Mouse (Mus musculus): ENCODE data around the gene Dtx3l. TPM values are rescaled to one million over a fixed set of nuclear protein-coding genes. Genes with fewer than 3 reads are reported as not detected.
"Not testable (repeated sequence)": the region's sequence is repeated elsewhere in the genome, so short reads cannot be mapped to it uniquely, and the experiment has no call there.

Gene Dtx3l
- polyA plus RNA-seq, 1 experiment from 2014 or later, result 4.4 TPM

DNA sequence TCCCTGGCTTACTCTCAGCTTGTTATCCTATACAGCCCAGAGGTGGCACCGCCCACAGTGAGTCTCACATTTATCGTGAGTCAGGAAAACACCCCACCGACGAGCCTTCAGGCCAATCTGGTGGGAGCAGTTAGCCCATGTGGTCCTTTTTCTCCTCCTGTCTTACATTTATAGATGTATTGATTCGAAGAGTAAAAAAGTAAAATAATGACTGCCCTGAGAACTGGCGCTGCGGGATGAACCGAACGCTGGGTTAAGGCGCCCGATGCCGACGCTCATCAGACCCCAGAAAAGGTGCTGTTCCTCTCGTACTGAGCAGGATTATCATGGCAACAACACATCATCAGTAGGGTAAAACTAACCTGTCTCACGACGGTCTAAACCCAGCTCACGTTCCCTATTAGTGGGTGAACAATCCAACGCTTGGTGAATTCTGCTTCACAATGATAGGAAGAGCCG, 42.4 kb upstream of the Dtx3l start:
- no peaks in the 10 kb centered on the region for H3K9me3 ChIP-seq (replicated peaks; ENCODE audit: low read length)
- DNase-seq (ENCODE audit: low spot score), result peak; percentile 100
- no peak overlapping the region for H3K27ac ChIP-seq
- H3K27me3 ChIP-seq (ENCODE audit: insufficient read depth, low read length), result no peaks in the 10 kb centered on the region
- 47% methylated on average over 19 of the region's 19 CpGs for WGBS
- no peak overlapping the region for H3K4me3 ChIP-seq (replicated peaks; ENCODE audit: low read depth, low read length)
- no peak overlapping the region for H3K9ac ChIP-seq (ENCODE audit: low read depth, low read length)
- TF ChIP-seq CTCF (IDR thresholded peaks at IDR 0.05; ENCODE audit: low read depth), result no peak
- no peak overlapping the region for H3K4me2 ChIP-seq (ENCODE audit: low read length)
- no peaks in the 10 kb centered on the region for H3K4me1 ChIP-seq (replicated peaks; ENCODE audit: insufficient read depth, low read length)
- no peaks in the 10 kb centered on the region for H3K36me3 ChIP-seq (ENCODE audit: insufficient read depth, low read length)
- ATAC-seq (replicated peaks; ENCODE audit: low FRiP score, low read depth), result peak; percentile 93

DNA sequence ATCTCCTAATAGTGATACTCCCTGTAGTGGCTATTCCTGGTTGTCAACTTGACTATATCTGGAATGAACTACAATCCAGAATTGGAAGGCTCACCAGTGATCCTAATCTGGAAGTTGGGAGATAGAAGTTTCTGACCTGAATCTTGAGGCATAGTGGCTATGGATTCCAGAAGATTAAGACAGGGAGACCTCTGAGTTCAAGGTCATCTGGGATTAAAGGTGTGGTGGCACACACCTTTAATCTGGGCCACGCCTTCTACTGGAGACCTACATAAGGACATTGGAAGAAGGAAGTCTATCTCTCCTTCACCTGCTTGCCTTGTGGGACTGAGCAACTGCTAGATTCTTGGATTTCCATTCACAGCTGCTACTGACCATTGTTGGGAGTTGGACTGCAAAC, 39.5 kb upstream of the Dtx3l start, which contains the start of gene Kpna1:
TSS of gene Kpna1 (plus strand) at position 301 of the 400 bp plus-strand sequence.
- DNase-seq (ENCODE audit: low spot score); H3K36me3 ChIP-seq (ENCODE audit: insufficient read depth, low read length); H3K9ac ChIP-seq (ENCODE audit: low read depth, low read length); H3K4me1 ChIP-seq (replicated peaks; ENCODE audit: insufficient read depth, low read length); H3K27me3 ChIP-seq (ENCODE audit: insufficient read depth, low read length); H3K27ac ChIP-seq; H3K4me3 ChIP-seq (replicated peaks; ENCODE audit: low read depth, low read length); H3K9me3 ChIP-seq (replicated peaks; ENCODE audit: low read length); ATAC-seq (replicated peaks; ENCODE audit: low FRiP score, low read depth); H3K4me2 ChIP-seq (ENCODE audit: low read length): not testable (repeated sequence)
- 93% methylated on average over 1 of the region's 1 CpGs for WGBS

DNA sequence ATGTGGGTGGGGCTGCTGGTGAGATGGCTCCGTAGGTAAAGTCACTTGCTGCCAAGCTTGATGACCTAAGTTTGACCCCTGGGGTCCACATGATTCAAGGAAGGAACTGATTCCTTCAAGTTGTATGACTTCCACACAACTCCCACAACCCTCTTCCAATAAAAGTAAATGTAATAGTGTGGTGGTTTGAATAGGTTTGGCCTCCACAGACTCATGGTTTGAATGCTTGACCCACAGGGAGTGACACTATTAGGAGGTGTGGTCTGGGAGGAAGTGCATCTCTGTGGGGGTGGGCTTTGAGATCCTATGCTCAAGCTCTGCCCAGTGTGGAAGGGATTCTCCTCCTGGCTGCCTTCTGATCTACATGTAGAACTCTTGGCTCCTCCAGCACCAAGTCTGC, 35.1 kb upstream of the Dtx3l start:
- Histone ChIP-seq H3K36me3 (ENCODE audit: insufficient read depth, low read length) (no peaks in the 10 kb centered on the region), H3K4me2 (ENCODE audit: low read length) (no peak overlapping the region), H3K4me3 (replicated peaks; ENCODE audit: low read depth, low read length) (no peak overlapping the region), H3K27me3 (ENCODE audit: insufficient read depth, low read length) (no peaks in the 10 kb centered on the region), H3K27ac (no peak overlapping the region), H3K4me1 (replicated peaks; ENCODE audit: insufficient read depth, low read length) (no peaks in the 10 kb centered on the region), H3K9me3 (replicated peaks; ENCODE audit: low read length) (no peaks in the 10 kb centered on the region), H3K9ac (ENCODE audit: low read depth, low read length) (no peak overlapping the region)
- DNase-seq (ENCODE audit: low spot score) (no peak), ATAC-seq (replicated peaks; ENCODE audit: low FRiP score, low read depth) (no peak)
- no peak for TF ChIP-seq CTCF (IDR thresholded peaks at IDR 0.05; ENCODE audit: low read depth)
- 17% methylated on average over 1 of the region's 1 CpGs for WGBS

DNA sequence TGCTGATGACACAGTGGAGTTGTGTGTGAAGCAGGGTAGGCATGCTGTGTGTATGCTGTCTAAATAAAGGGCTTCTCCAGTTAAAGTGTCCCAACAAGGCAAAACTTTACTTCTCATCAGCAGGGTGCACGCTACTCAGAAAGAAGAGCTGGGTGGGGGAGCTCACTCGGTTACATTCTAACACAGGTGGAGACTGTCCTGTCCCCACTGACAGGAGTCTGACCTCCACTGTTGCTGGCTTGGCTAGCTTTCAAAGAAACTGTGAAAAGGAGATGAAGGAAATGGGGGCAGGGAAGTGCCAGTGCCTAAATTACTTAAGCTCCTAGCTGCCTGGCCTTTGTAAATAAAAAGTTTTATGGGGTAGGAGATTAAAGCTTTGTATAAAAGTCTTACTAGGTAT, 29.2 kb upstream of the Dtx3l start:
- Histone ChIP-seq H3K27me3 (ENCODE audit: insufficient read depth, low read length) (no peaks in the 10 kb centered on the region), H3K4me3 (replicated peaks; ENCODE audit: low read depth, low read length) (no peak overlapping the region), H3K36me3 (ENCODE audit: insufficient read depth, low read length) (no peaks in the 10 kb centered on the region), H3K4me2 (ENCODE audit: low read length) (no peak overlapping the region), H3K4me1 (replicated peaks; ENCODE audit: insufficient read depth, low read length) (no peaks in the 10 kb centered on the region), H3K27ac (no peak overlapping the region), H3K9me3 (replicated peaks; ENCODE audit: low read length) (no peaks in the 10 kb centered on the region), H3K9ac (ENCODE audit: low read depth, low read length) (no peak overlapping the region)
- 21% methylated on average over 2 of the region's 2 CpGs for WGBS
- no peak for ATAC-seq (replicated peaks; ENCODE audit: low FRiP score, low read depth)
- DNase-seq (ENCODE audit: low spot score), result peak; percentile 12
- TF ChIP-seq CTCF (IDR thresholded peaks at IDR 0.05; ENCODE audit: low read depth), result no peak

DNA sequence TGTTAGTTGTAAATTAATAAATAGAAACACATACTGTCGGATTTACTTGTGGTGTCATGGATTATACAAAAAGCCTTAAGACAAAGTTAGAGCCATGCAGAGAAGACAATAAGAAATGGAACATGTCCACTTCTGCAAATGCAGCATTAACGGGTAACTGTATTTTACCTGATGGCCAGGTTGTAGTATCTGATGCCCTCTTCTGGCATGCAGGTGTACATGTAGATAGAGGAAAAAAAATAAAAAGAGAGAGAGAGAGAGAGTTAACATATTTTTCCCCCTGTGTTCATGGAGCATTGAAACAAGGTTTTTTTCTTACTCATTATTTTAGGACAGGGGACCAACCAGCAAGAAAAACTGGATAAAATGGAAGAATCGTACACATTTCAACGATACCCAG, 28.4 kb upstream of the Dtx3l start:
- Histone ChIP-seq H3K4me2 (ENCODE audit: low read length) (no peak overlapping the region), H3K27me3 (ENCODE audit: insufficient read depth, low read length) (no peaks in the 10 kb centered on the region), H3K4me1 (replicated peaks; ENCODE audit: insufficient read depth, low read length) (no peaks in the 10 kb centered on the region), H3K27ac (no peak overlapping the region), H3K4me3 (replicated peaks; ENCODE audit: low read depth, low read length) (no peak overlapping the region), H3K9ac (ENCODE audit: low read depth, low read length) (no peak overlapping the region), H3K36me3 (ENCODE audit: insufficient read depth, low read length) (no peaks in the 10 kb centered on the region), H3K9me3 (replicated peaks; ENCODE audit: low read length) (no peaks in the 10 kb centered on the region)
- no peak for DNase-seq (ENCODE audit: low spot score)
- WGBS, result 87% methylated on average over 4 of the region's 4 CpGs
- TF ChIP-seq CTCF (IDR thresholded peaks at IDR 0.05; ENCODE audit: low read depth), result peak; percentile 59
- ATAC-seq (replicated peaks; ENCODE audit: low FRiP score, low read depth), result no peak

DNA sequence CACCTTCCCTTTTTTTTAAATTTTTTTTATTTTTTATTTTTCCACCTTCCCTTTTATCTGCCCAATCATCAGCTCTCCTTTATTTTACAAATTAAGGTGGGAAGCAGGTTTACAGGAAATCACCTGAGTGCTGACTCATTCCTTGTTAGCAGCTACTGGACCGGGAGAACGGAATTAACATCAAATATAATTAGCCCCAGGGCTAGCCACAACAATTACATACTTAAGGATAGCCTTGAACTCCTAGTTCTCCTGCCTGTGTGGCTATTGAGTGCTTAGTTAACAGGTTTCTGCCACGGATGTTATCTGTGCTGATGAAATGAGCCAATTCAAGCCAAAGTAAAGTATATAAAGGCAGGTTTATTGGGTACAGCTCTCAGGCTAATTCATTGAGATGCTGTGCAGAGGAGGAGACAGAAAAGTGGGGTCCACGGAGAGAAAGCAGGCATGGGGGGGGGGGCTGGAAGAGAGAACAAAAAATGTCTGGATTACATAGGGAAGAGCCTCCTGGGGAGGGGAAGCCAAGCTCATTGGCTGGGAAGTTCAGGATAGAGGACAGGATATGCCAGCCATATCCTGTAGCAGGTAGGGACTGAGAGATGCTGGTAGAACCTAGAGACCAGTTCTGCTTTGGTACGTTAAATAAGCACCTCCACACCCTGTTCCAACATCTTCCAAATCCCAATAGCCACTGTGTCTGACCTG, 27.6 kb upstream of the Dtx3l start:
- WGBS, result 47% methylated on average over 5 of the region's 5 CpGs

DNA sequence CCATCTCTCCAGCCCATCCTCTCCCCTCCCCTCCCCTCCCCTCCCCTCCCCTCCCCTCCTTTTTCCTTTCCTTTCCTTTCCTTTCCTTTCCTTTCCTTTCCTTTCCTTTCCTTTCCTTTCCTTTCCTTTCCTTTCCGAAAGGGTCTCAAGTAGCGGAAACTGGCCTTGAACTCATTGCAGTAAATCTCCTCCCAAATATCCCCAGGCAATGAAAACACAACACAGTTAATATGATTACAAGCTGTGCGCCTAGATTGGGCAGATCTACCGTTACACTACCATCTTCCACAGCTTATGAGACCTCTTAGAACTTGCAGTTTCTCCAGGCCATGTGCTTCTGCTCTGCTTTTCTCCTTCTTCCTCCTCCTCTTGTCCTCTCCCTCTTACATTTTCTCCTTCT, 27.0 kb upstream of the Dtx3l start:
- not testable (repeated sequence) for H3K4me3 ChIP-seq (replicated peaks; ENCODE audit: low read depth, low read length); H3K4me2 ChIP-seq (ENCODE audit: low read length); DNase-seq (ENCODE audit: low spot score); H3K9ac ChIP-seq (ENCODE audit: low read depth, low read length); H3K27ac ChIP-seq; ATAC-seq (replicated peaks; ENCODE audit: low FRiP score, low read depth); H3K9me3 ChIP-seq (replicated peaks; ENCODE audit: low read length); H3K4me1 ChIP-seq (replicated peaks; ENCODE audit: insufficient read depth, low read length); H3K36me3 ChIP-seq (ENCODE audit: insufficient read depth, low read length); H3K27me3 ChIP-seq (ENCODE audit: insufficient read depth, low read length)
- 25% methylated on average over 2 of the region's 4 CpGs for WGBS

More for the DNA sequence above, 27.6 kb upstream of the Dtx3l start:
- no peak for TF ChIP-seq CTCF (IDR thresholded peaks at IDR 0.05; ENCODE audit: low read depth)
- no peaks in the 10 kb centered on the region for H3K4me1 ChIP-seq (replicated peaks; ENCODE audit: insufficient read depth, low read length)
- H3K9ac ChIP-seq (ENCODE audit: low read depth, low read length), result no peak overlapping the region
- H3K4me3 ChIP-seq (replicated peaks; ENCODE audit: low read depth, low read length), result no peak overlapping the region
- H3K27me3 ChIP-seq (ENCODE audit: insufficient read depth, low read length), result no peaks in the 10 kb centered on the region
- ATAC-seq (replicated peaks; ENCODE audit: low FRiP score, low read depth) (no peak), DNase-seq (ENCODE audit: low spot score) (no peak)
- no peaks in the 10 kb centered on the region for H3K9me3 ChIP-seq (replicated peaks; ENCODE audit: low read length)
- no peak overlapping the region for H3K4me2 ChIP-seq (ENCODE audit: low read length)
- no peak overlapping the region for H3K27ac ChIP-seq
- H3K36me3 ChIP-seq (ENCODE audit: insufficient read depth, low read length), result no peaks in the 10 kb centered on the region
